Mouse (Mus musculus) midbrain, postnatal 0 days (tissue): ENCODE measurements around the gene Vegfd. TPM values are rescaled to one million over a fixed set of nuclear protein-coding genes. Genes with fewer than 3 reads are reported as not detected.

Source experiments
- ATAC-seq: fragments of 200-750 bp; cut with Nextera tagmentation; 2 replicates; pipeline ENCODE4 v1.8.0; 2017; ENCODE audit warnings: moderate number of reproducible peaks, mild to moderate bottlenecking, moderate TSS enrichment, moderate library complexity; ENCODE audit not compliant: low FRiP score
- DNase-seq: peaks from one replicate; pipeline ENCODE4 v3.0.0-alpha.2; 2015; ENCODE audit warnings: low spot score
- H3K27ac ChIP-seq: fragments of 300-500 bp; sonication (generic); 2 replicates; pipeline ENCODE4 v1.5.1; 2014; ENCODE audit warnings: low read depth, mild to moderate bottlenecking, low read length, mixed read lengths
- H3K27me3 ChIP-seq: fragments of 300-500 bp; sonication (generic); 2 replicates; pipeline ENCODE4 v1.6.1; 2014; ENCODE audit warnings: low read length, control low read depth, mixed read lengths; ENCODE audit not compliant: insufficient read depth
- H3K36me3 ChIP-seq: fragments of 300-500 bp; sonication (generic); 2 replicates; pipeline ENCODE4 v1.6.1; 2014; ENCODE audit warnings: low read length, control low read depth, mixed read lengths; ENCODE audit not compliant: insufficient read depth
- H3K4me1 ChIP-seq: fragments of 300-500 bp; sonication (generic); 2 replicates; pipeline ENCODE4 v1.6.1; 2014; ENCODE audit warnings: mild to moderate bottlenecking, control low read depth, antibody characterized with exemption, low read length, mixed read lengths; ENCODE audit not compliant: insufficient read depth
- H3K4me2 ChIP-seq: fragments of 300-500 bp; sonication (generic); 2 replicates; pipeline ENCODE4 v1.6.1; 2014; ENCODE audit warnings: low read depth, mild to moderate bottlenecking, low read length, mixed read lengths; ENCODE audit not compliant: poor library complexity, severe bottlenecking
- H3K4me3 ChIP-seq: fragments of 300-500 bp; sonication (generic); 2 replicates; pipeline ENCODE4 v1.5.1; 2014; ENCODE audit warnings: low read depth, mild to moderate bottlenecking, low read length, moderate library complexity
- H3K9ac ChIP-seq: fragments of 300-500 bp; sonication (generic); replicated peaks from 2 replicates; pipeline ENCODE4 v1.6.1; 2014; ENCODE audit warnings: mild to moderate bottlenecking, low read length, moderate library complexity, mixed read lengths; ENCODE audit not compliant: poor library complexity, severe bottlenecking
- H3K9me3 ChIP-seq: fragments of 300-500 bp; sonication (generic); 2 replicates; pipeline ENCODE4 v1.6.1; 2016; ENCODE audit warnings: low read length, control low read depth
- CTCF ChIP-seq: IDR thresholded peaks from 2 replicates; pipeline ENCODE4 v1.5.1; 2016; ENCODE audit warnings: antibody characterized with exemption, mild to moderate bottlenecking
- WGBS: fragments of 180-500 bp; shearing (Covaris S2); extraction: QIAGEN DNeasy Blood & Tissue Kit; methylation state at CpG from one replicate; pipeline ENCODE4 v1.1.7; 2014; 5-methylcytosine and 5-hydroxymethylcytosine counted together
- polyA plus RNA-seq: library from polyadenylated mRNA; unstranded; fragments of >200 nt; fragmentation: Nextera tagmentation; extraction: Ambion mirVana; gene quantifications from 2 replicates; pipeline ENCODE4 v1.2.1, GENCODE M21; 2015
- total RNA-seq: library from RNA; depleted of rRNA; stranded (reverse); fragments of >200 nt; gene quantifications from 2 replicates; pipeline ENCODE4 v1.2.3, GENCODE M21; 2014

Vegfd gene
- total and polyA plus RNA-seq, 2 experiments from 2014 or later: 0.10 to 0.11 TPM

DNA sequence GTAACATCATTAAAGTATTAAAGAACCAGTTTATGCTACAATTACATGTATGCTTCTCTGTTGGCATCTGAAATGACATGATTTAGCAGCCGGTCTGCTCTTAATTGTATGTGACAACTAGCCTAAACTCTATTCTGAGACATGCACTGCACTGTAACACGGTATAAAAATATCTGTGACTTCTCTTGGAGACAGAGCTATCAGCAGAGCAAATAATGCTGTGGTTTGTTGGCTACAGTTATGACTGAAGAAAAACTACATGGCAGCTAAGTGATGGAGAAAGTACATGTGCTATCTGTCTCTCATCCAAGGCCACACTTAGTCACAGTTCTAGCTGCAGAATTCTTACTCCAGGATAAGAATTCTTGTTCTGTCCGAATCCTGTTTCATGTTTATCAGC, 24.2 kb upstream of the Vegfd start:
- no peak for TF ChIP-seq CTCF
- H3K9ac ChIP-seq: no peak overlapping the region
- H3K4me3 ChIP-seq: no peak overlapping the region
- H3K36me3 ChIP-seq: no peaks in the 10 kb centered on the region
- no peak for ATAC-seq
- no peaks in the 10 kb centered on the region for H3K9me3 ChIP-seq
- 78% methylated on average over 3 of the region's 3 CpGs for WGBS
- DNase-seq: no peak
- no peak overlapping the region for H3K27ac ChIP-seq
- no peaks in the 10 kb centered on the region for H3K4me1 ChIP-seq
- no peak overlapping the region for H3K4me2 ChIP-seq
- no peaks in the 10 kb centered on the region for H3K27me3 ChIP-seq

DNA sequence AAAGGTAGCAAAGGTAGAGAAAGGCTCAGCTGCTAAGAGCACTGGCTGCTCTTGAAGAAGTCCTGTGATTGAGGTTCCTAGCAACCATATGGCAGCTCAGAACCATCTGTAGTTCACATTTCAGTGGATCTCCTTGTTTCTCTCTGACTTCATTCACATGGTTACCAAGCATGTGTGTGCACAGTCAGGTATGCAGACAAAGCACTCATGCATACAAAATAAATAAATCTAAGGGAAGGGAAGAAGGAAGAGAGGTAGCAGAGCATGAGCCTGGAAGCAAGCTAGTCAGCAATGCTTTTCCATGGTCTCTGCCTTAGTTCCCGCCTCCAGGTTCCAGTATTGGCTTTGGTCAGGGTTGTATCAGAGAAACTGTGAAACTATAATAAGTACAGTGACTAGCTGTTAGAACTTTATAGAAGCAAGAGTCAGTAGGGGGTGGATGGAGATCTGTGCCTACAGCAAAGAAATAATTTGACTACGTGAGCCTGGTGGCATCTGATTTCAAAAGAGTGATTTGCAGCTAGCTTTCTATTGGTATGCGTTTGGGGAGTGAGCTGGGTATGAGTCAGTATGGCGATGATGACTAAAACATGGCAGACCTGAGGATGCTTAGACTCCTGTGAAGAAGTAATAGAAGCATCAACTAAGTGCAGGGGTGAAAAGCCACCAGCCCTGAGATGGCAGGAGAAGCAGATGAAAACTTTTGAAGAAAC, 7.9 kb upstream of the Vegfd start:
- H3K4me2 ChIP-seq: no peak overlapping the region
- H3K4me3 ChIP-seq: no peak overlapping the region
- 83% methylated on average over 4 of the region's 4 CpGs for WGBS
- no peaks in the 10 kb centered on the region for H3K36me3 ChIP-seq
- no peak for ATAC-seq
- no peak overlapping the region for H3K9ac ChIP-seq
- no peak for DNase-seq
- no peak for TF ChIP-seq CTCF
- H3K27me3 ChIP-seq: no peaks in the 10 kb centered on the region
- H3K9me3 ChIP-seq: no peaks in the 10 kb centered on the region
- H3K27ac ChIP-seq: no peak overlapping the region
- H3K4me1 ChIP-seq: no peaks in the 10 kb centered on the region

DNA sequence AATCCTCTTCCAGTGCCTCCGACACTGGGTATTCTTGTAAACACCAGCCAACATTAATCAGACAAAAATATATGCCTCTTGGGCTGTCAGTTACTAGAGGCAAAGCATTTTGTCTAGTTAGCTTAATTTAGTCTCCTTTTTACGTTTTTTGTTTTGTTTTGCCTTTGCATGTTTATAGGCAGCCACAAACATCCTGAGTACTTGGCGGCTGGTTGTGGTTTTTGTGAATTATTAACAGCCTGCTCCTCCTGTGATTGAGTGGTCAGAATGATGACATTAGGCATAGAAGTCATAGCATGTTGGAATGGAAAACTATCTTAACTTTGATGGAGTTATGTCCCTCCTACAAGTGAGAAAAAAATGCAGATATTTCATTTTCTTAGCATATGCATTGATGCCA, 2.6 kb upstream of the Vegfd start:
- Histone ChIP-seq H3K4me3 (no peak overlapping the region), H3K9ac (no peak overlapping the region), H3K4me2 (no peak overlapping the region), H3K36me3 (no peaks in the 10 kb centered on the region), H3K4me1 (no peaks in the 10 kb centered on the region), H3K27me3 (no peaks in the 10 kb centered on the region), H3K9me3 (no peaks in the 10 kb centered on the region), H3K27ac (no peak overlapping the region)
- DNase-seq (no peak), ATAC-seq (no peak)
- no peak for TF ChIP-seq CTCF
- 84% methylated on average over 3 of the region's 3 CpGs for WGBS

DNA sequence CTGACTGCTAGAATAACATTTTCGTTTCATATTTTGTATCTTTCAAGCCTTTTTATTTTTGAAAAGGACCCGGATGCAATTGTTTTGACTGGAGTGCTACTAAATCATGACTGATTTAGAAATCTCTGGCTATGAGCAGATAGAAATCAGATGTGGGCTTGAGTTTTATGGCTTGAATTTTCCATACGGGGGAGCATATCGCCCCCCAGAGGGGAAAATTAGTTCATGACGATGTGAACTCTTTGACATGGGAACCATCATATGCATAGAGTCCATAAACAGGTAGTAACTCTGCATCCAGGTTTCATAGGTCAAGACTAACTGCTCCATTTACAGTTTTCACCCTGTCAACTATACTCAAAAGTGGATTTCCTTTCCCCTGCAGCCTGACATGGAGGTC, 1.4 kb downstream of the Vegfd start:
- no peaks in the 10 kb centered on the region for H3K36me3 ChIP-seq
- TF ChIP-seq CTCF: no peak
- 60% methylated on average over 5 of the region's 5 CpGs for WGBS
- no peak overlapping the region for H3K27ac ChIP-seq
- no peaks in the 10 kb centered on the region for H3K27me3 ChIP-seq
- no peak overlapping the region for H3K4me2 ChIP-seq
- no peaks in the 10 kb centered on the region for H3K9me3 ChIP-seq
- ATAC-seq: no peak
- H3K4me1 ChIP-seq: no peaks in the 10 kb centered on the region
- no peak overlapping the region for H3K4me3 ChIP-seq
- DNase-seq: no peak
- no peak overlapping the region for H3K9ac ChIP-seq

DNA sequence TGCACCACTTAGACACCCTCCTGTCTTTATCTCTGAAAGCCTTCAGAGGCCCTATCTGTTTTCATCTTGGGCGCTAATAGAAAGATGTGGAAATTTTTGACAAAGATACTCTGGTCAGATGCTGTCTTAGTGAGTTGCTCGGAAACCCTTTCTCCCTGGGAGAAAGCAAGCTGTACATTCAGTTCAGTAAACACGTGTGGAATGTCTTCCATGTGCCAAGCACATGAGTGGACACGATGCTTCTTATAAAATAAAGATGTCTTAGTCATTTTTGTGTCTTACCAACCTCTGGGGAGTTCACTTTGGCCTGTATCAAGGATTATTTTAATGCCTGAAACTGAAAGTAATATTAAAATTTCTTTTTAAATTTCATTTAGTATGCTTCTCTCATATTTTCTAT, 6.5 kb downstream of the Vegfd start:
- Histone ChIP-seq H3K27me3 (no peaks in the 10 kb centered on the region), H3K4me3 (no peak overlapping the region), H3K27ac (no peak overlapping the region), H3K36me3 (no peaks in the 10 kb centered on the region), H3K4me2 (no peak overlapping the region), H3K9me3 (no peaks in the 10 kb centered on the region), H3K4me1 (no peaks in the 10 kb centered on the region), H3K9ac (no peak overlapping the region)
- DNase-seq: no peak
- no peak for ATAC-seq
- TF ChIP-seq CTCF: no peak
- 83% methylated on average over 4 of the region's 4 CpGs for WGBS

DNA sequence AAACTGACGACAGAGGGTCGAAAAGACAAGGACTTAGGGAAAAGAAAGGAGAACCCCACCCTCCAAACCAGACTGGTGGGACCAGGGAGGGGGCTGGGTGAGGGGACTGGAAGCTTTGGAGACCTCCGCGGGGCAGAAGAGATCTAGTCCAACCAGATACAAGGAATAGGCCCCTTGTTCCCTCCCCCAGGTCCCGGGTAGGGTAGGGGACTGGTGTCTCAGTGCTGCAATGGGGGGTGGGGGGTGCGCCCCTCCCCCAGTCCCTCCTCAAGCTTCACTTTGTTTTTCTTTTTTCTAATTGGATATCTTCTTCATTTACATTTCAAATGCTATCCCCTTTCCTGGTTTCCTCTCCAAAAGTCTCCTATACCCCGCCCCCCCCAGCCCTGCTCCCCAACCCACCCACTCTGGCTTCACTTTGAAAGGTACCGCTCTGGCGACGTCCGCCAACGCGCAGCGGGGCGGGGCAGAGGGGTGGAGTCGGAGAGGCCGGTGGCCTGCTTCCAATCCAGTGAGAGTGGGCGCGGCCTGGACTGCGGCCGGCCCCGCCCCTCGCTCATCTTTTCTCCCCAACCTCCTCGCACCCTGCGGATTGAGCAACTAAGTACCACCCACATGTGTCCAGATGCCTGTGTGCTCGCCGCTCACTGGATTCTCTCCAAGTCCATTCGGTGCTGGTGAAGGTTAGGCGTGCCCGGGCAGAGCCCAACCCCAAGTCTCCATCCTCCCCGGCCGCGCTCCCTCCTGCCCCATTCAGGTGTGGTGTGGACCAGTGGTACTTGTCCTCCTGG, 8.6 kb downstream of the Vegfd start:
- Histone ChIP-seq H3K27ac (no peak overlapping the region), H3K4me2 (peak overlapping the region; percentile 53), H3K27me3 (no peaks in the 10 kb centered on the region), H3K4me3 (peak overlapping the region; percentile 35), H3K4me1 (no peaks in the 10 kb centered on the region), H3K36me3 (no peaks in the 10 kb centered on the region), H3K9me3 (no peaks in the 10 kb centered on the region), H3K9ac (0 out of 2 replicates have a peak overlapping the region, but pooled peaks have one; percentile 8)
- TF ChIP-seq CTCF: no peak
- 19% methylated on average over 32 of the region's 33 CpGs for WGBS
- DNase-seq (peak; percentile 76), ATAC-seq (peak; percentile 95)
